Mouse (Mus musculus) adrenal gland (tissue): ENCODE measurements around the gene Rps6kb2.

Experiments used
- intact Hi-C: fragments of 180-260 bp; cut with DNase I; formaldehyde crosslinking; loops from one replicate; pipeline ENCODE4 v1.15.1; 2025

Gene Rps6kb2

DNA sequence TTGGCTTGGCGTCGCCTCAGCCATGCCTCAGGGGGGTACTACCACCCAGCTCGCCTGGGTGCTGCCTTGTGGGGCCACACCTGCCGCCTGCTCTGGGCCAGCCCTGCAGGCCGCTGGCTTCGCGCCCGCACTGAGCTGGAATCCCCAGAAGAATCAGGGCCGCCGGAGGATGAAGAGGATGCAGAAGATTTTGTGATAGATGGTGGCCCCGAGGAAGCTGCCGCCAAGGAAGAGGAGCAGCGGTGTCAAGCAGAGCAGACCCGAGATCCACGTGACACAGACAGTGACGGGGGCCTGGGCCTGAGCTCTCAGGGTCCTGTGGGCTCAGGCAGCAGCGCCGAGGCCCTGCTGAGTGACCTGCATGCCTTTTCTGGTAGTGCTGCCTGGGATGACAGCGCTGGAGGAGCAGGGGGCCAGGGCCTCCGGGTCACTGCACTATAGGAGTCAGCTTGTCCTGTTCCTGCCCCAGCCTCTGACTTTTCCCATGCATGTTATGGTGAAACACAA lies 7.0 kb downstream of the Rps6kb2 start:
- intact Hi-C loops: no loop called here

DNA sequence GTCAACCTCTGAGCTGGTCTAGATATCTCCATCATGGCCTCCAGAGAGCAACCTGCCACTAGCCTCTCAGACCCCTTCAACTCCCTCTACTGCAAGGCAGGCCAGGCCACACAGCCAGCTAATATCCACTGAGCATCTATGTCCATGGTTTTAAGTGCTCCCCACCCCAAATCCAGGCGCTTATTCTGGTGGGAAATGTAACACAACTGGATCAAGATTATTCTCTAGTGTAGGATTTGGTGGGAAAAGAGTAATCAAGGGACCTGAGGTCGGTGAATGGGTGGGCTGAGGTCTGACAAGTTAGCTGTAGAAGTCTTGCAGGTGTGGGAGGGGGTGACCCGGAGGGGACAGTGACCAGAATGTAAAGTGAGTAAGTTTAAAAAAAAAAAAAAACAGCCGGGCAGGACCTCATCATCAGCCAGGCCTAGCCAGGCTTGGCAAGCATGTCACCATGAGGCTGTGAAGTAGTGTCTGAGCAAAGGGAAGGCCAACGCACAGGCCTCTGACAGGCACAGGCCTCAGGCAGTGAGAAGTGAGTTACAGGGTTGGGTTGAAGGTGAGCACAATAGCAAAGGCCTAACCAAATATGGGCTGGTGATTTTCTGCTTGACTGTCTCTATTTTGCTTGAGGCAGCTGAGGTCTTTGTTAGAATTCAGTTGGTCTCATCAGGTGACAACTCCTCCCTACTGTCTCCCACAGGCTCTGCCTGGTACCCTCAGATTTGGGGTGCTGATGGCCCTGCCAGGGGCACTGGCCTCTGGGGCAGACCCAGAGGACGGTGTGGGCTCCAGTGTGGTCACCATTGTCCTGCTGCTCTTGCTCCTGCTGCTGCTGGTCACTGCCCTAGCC lies 7.7 kb downstream of the Rps6kb2 start:
- intact Hi-C loops: no loop called here

DNA sequence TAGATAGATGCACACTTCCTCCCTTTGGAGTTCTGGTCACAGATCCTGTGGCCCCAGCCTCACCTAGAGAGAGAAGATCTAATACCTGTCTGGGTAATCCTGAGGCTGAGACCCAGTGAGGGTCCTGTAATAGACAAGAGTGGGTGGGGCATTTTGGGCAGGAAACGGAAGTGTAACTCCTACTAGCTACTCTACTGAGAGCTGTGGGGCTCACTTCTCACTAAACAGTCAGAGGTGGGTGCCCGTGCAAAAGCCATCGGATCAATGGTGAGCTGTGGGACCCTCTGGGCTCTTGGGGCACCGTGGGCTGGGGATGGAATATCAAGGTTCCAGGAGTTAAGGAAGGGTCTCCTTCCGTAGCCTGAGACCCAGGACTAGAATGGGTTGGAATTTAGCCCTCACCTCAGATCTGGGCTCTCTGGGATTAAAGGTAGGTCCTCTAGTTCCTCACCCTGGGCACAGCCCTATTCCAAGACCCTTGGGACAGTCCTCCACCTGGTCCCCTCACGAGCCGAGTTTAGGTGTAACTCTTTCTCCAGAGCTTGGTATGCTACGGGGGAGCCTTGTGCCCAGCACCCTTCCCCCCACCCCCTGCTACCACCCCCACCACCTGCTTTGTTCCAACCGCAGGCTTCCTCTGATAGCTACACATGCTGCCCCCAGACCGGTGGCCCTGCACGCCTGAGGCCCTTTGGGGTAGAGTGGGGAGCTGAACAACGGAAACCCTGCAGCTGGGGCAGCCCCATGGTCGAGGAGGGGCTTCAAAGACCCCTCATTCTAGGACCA lies 8.5 kb downstream of the Rps6kb2 start:
- intact Hi-C loops: no loop called here

DNA sequence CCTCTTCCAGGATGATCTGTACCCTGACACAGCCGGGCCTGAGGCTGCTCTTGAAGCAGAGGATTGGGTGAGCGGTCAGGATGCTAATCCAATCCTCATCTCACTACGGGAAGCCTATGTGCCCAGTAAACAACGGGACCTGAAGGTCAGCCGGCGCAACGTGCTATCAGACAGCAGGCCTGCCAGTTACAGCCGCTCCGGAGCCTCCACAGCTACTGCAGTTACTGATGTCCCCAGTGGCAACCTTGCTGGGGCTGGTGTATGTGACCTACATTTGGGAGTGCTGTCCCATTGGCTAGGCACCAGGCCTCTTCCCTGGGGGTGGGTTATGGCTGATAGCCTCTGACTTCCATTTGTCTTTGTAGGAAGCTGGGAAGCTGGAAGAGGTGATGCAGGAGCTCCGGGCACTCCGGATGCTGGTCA lies 9.9 kb downstream of the Rps6kb2 start, which contains the start of gene Ptprcap:
Gene Ptprcap (plus strand): TSS at position 373 of the 423 bp plus-strand sequence.
- intact Hi-C loops: no loop called here

DNA sequence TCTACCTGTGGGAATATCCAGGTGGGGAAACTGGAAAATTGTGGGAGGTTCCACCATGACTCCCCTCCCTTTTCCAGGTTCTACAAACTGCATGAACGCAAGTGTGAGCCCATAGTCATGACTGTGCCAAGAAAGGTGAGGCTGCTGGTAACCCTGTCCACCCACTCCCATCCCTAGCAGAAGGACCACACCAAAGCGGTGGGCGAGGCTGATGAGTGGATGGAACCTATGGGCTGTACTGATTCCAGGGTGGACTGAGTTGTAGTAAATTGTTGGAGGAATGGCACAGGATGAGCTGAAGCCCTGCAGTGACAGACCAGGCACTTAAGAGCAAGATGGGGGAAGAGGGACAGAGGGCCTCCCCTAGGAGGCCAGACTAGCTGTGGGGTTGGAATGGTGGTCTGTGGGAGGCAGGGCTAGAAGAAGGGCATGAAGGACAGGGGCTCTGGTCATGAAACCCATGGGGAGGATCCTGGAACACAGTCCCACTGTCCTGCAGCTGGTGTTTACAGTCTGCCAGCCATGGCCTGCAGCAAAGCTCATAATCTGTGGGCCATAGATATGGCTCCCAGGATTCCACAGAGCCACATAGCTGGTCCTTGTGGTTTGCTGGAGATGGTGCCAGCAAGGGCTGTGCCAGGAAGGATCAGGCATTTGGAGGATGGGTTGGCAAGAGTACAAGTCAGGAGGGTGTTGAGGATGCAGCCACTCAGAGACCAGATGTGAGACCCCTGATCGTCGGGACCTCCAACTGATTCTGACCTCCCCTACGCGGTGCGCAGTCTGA lies 10.5 kb downstream of the Rps6kb2 start:
- intact Hi-C loops: no loop called here

DNA sequence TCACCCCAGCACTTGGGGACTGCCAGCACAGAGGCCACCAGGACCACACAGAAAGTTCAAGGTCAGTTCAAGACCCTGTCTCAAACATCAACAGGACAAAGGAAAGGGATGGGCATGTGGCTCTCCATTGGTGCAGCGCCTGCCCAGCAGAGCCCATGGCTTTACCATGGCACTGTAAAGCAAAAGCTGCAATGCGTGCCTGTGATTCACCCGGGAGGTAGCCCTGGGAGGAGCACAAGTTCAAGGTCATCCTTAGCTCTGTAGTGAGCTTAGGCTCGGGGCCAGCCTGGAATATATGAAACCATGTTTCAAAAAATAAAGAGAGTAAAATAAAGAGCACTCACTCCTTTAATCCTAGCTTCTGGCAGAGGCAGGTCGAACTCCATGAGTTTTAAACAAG lies 11.3 kb downstream of the Rps6kb2 start:
- intact Hi-C loops: no loop called here

DNA sequence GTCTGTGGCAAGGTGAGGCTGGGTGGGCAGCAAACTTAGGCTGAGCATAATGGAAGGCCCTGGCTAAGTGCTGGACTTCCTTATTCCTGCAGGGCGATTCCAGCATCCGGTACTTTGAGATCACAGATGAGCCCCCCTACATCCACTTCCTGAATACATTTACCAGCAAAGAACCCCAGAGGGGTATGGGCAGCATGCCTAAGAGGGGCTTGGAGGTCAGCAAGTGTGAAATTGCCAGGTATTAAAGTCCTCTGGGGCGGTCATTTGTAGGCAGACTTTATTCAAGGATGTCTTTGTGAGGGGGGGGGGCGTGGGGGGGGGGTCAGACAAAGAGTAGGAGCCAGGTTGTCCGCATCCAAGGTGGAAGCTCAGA lies 11.7 kb downstream of the Rps6kb2 start:
- intact Hi-C loops: no loop called here

DNA sequence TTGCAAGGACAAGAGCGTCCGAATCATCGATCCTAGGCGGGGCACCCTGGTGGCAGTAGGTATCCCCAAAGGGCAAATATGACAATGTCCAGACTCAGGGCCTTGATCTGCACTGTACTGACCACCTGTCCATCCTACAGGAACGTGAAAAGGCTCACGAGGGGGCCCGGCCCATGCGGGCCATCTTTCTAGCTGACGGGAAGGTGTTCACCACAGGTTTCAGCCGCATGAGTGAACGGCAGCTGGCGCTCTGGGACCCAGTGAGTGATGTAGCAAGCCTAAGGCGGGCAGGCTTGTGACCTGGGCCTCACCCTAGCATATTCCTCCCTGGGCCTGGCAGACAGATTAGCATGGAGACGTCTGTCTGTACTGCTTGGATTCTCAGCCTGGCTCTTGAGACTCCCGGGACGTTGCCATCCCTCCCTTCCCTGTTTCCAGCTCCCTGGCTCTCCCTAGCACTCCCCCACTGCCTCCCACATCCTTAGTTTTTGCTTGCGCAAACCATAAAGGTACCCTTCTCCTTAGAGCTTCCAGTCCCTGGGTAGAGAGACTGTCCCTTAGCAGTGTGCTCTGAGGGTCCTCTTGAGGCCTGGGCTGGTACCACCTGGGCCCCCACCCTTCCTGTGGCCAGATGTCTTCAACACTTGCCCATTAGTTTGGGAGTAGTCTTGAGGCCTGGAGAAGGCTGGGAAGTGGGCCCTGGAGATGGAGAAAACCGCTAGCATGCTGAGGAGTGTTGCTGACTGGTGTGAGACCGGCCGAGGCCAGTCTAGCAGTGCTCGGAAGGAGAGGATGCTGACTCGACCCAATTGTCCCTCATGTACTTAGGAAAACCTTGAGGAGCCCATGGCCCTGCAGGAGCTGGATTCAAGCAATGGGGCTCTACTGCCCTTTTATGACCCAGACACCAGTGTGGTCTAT lies 12.3 kb downstream of the Rps6kb2 start:
- intact Hi-C loops: no loop called here

DNA sequence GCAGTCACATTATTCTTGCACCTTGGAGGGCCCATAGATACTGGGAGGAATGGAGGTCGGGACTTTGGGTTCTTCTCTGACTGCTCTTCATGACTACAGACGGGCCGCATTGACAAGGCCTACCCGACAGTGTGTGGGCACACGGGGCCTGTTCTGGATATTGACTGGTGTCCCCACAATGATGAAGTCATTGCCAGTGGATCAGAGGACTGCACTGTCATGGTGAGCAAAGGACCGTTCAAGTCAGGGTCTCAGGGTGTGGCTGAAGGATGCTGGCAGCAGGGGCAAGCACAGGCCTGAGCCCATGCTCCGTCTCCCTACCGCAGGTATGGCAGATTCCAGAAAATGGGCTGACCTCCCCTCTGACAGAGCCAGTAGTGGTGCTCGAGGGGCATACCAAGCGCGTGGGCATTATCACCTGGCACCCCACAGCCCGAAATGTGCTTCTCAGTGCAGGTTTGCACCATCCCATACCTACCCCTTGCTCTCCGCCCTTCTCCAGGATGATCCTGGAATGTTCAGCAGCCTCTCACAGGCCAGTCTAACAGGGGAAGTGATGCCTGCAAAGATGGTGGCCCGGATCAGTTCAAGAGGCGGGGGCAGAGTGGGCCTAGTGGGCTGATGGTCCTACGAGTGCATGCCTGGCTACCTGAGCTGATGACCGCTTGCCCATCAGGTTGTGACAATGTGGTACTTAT lies 13.2 kb downstream of the Rps6kb2 start:
- intact Hi-C loops: no loop called here

DNA sequence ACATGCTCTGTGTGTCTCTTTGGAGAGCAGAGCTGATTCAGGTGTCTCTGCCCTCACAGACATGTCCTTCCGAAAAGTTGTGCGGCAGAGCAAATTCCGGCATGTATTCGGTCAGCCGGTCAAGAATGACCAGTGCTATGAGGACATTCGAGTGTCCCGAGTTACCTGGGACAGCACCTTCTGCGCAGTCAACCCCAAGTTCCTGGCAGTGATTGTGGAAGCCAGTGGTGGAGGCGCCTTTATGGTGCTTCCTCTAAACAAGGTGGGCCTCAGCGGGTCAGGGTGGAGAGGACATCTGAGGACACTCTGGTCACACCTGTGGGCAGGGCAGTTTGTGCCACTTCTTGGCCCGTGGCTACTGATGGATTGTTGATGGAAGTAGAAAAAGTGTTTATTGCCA lies 13.9 kb downstream of the Rps6kb2 start:
- intact Hi-C loops: no loop called here

DNA sequence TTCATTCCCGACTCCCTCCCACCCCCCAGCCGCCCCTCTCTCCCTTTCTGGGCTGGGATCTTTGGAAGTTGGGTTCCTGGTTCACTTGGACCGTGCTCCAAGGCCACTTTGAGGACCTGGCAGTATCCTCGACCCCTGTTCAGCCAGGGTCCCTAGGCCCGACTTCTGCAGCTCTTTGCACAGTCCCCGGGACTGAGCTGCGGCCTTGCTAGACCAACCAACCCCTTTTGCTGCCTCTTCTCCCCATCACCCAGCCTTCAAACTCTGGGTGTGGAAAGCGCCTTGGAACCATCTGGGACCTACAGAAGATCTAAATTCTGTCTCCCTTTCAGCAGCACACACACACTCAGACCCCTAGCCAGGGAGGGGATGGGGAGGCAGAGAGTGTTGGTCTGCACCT lies 14.3 kb downstream of the Rps6kb2 start:
- intact Hi-C loops: no loop called here

DNA sequence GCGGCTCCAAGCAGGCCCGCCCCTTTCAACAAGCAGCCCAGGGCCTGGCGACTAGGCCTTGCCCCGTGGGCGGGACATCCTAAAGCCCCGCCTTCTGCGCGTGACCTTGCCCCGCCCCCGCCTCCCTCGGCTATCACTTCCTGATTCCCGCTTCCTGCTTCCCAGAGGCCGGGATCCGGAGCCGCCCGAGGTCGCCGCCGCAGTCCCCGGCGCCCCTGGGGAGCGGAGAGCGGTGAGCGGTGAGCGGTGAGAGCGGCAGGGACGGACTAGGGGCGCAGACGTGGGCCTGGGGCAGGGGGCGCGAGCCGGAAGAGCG lies 14.7 kb downstream of the Rps6kb2 start, which contains the start of gene Coro1b:
Gene Coro1b (plus strand): TSS at position 129 of the 316 bp plus-strand sequence.
- intact Hi-C loops: no loop called here

DNA sequence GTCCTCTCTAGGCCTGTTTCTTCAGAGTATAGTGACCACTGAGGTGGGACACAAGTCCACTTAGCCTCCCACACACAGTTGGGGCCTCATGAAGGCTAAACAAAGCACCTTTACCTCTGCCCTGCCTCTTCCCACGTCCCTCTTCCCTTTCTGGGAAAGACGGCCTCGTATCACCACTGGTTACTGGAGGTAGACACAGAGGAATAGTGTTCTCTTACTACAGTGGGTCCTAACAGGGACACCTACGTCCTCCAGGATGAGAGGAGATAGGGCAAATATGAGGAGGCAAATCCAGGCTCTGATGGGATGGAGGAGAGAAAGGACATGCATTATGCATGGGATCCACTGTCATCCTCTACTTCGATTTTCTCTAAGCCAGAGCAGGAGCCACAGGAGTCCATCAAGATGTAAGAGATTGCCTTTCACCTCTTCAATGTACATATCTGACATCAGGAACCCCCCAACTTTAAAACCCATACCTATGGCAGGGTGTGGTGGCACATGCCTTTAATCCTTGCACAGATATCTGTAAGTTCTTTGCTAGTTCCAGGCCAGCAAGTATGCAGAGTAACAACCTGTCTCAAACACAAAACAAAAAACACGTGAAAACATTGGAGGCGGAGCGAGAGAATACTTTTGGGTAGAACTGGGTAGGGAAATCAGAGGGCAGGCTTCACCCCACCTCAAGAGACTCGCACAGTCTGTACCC lies 15.2 kb downstream of the Rps6kb2 start:
- intact Hi-C loops: loop anchor here (2.0 kb wide), 1 partner anchor 21 kb away; no protein-coding TSS in a partner anchor

DNA sequence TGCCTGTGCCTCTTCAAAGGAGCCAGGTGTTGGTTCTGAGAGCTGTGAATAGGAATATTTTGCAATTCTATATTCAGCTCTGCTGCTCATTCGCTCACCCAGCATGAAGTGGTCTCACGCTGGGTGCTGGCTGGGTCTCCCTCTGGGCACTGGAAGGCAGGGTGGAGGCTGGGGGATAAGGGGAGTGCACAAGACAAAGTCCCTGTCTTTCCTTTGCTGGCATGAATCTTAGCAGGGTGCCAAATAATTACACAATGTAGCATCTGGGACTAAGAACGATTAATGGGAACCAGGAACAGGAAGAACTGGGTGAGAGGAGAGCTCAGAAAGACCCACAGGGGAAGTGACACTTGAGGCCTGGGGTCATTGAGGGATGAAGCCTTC lies 16.1 kb downstream of the Rps6kb2 start:
- intact Hi-C loops: loop anchor here (2.0 kb wide), 1 partner anchor 20 kb away; no protein-coding TSS in a partner anchor

DNA sequence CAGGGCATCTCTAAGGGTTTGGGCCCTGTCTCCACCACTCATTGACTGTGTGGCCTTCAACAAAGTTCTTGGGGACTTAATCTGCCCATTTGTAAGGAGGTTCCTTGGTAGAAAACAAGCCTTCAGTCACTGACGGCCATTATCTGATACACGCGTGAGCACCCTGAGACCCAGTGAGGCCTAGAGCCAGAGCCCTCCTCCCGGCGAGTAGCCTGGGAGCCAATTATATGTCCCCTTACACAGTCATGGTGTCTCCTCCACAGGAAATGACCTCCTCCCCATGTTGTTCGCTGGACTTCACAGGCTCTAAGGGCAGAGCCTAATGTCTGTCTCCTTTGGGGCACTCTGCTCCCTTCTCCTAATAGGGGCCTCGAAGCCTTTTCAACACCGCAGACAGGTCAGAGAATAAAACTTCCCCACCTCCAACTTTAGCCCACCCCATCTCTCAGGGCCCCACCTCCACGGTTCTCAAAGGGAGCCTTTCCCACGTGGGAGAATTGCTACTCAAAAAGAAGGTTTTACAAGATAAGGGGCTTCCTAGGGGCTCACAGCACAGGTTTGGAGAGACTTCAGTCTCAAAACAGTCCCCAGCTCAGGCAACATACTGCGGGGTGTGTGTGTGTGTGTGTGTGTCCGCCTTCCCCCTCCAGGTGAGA lies 16.7 kb downstream of the Rps6kb2 start:
- intact Hi-C loops: loop anchor here (2.0 kb wide), 1 partner anchor 20 kb away; no protein-coding TSS in a partner anchor

DNA sequence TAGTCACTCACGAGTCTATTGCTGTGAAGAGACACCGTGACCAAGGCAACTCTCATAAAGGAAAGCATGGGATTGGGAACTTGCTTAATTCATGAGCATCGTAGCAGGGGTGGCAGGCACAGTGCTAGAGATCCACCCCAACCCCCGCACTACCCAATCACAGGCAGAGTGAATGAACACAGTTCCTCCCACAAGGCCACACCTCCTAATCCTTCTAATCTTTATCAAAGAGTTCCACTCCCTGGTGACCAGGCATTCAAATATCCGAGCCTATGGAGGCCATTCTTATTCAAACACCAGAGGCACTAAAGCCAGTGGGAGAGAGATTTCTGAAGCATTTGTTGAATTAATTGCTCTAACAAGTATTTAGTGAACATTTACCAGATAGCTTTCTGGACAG lies 17.2 kb downstream of the Rps6kb2 start:
- intact Hi-C loops: loop anchor here (2.0 kb wide), 1 partner anchor 19 kb away; no protein-coding TSS in a partner anchor

DNA sequence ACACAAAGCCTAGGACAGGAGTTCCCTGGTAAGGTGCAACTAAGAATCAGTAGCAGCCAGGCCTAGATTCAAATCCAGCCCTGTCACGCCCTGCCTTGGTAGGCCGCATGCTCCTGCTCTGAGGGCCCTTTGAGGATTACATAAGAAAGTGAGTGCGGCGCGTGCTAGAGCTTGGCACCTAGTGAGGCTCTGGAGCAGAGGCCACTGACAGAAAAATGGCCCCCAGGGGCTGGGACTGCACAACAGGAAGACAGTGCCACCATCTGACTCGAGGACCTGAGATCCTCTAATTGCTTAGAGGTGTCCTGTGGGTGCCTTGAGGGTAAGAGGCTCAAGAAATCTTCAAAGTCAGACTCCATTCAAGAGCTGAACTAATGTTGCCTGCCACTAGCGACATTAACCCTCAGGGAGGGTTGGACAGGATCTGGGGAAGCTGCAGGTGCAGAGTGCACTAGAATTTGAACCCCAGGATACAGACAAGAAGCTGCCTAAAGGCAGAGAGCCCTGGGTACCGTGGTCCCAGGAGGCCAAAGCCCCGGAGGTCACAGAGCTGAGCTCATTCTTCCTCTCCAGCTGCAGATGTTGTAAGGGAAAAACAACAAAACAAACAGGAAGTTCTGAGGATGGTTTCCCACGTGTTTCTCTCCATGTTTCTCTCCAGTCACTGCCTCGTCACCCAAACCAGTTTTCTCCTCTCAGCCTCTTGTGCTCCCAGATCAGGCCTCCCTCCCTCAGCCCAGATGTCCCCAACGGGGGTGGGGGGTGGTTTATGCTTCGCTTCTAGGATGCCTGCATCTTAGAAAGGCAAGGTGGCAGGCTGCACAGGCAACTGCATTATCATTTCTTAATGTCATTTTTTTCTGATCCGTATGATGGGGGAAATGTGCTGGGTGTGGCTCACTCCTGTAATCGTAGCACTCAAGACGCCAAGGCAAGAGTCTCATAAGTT lies 18.3 kb downstream of the Rps6kb2 start:
- intact Hi-C loops: loop anchor here (5.0 kb wide), 1 partner anchor 43 kb away; no protein-coding TSS in a partner anchor
